Mouse (Mus musculus): ENCODE measurements around the gene Nid1.

The Nid1 gene

GRCm38 (mm10) chr13:13489861-13490260, 52.5 kb downstream of the Nid1 start:
- no peak for DNase-seq (ENCODE audit: low read depth, low spot score)

- no peak for DNase-seq (ENCODE audit: low read depth, low spot score)
Observed at GRCm38 (mm10) chr13:13492151-13492550, 54.8 kb downstream of the Nid1 start.

GRCm38 (mm10) chr13:13493517-13493916, 56.2 kb downstream of the Nid1 start:
- no peak for DNase-seq (ENCODE audit: low read depth, low spot score)

- no peak for DNase-seq (ENCODE audit: low read depth, low spot score)
Observed at GRCm38 (mm10) chr13:13498022-13498421, 60.7 kb downstream of the Nid1 start.

- DNase-seq (ENCODE audit: low read depth, low spot score) = no peak
Observed at GRCm38 (mm10) chr13:13502406-13502805, 65.1 kb downstream of the Nid1 start.

GRCm38 (mm10) chr13:13503695-13504386, 66.5 kb downstream of the Nid1 start:
- DNase-seq (ENCODE audit: low read depth, low spot score) = no peak

- DNase-seq (ENCODE audit: low read depth, low spot score) = no peak
Observed at GRCm38 (mm10) chr13:13505063-13505462, 67.7 kb downstream of the Nid1 start.

- DNase-seq (ENCODE audit: low read depth, low spot score) = no peak
Observed at GRCm38 (mm10) chr13:13506556-13506955, 69.2 kb downstream of the Nid1 start.

GRCm38 (mm10) chr13:13514861-13515260, 77.5 kb downstream of the Nid1 start:
- DNase-seq (ENCODE audit: low read depth, low spot score) = no peak

GRCm38 (mm10) chr13:13516376-13517225, 79.2 kb downstream of the Nid1 start:
- peak; percentile 22 for DNase-seq (ENCODE audit: low read depth, low spot score)

GRCm38 (mm10) chr13:13518114-13518513, 80.8 kb downstream of the Nid1 start:
- no peak for DNase-seq (ENCODE audit: low read depth, low spot score)

GRCm38 (mm10) chr13:13520436-13520835, 83.1 kb downstream of the Nid1 start:
- DNase-seq (ENCODE audit: low read depth, low spot score) = no peak

GRCm38 (mm10) chr13:13523625-13524584, 86.6 kb downstream of the Nid1 start:
- DNase-seq (ENCODE audit: low read depth, low spot score) = no peak

GRCm38 (mm10) chr13:13525205-13525604, 87.9 kb downstream of the Nid1 start:
- no peak for DNase-seq (ENCODE audit: low read depth, low spot score)

- no peak for DNase-seq (ENCODE audit: low read depth, low spot score)
Observed at GRCm38 (mm10) chr13:13525877-13526276, 88.5 kb downstream of the Nid1 start.

GRCm38 (mm10) chr13:13529115-13529542, 91.8 kb downstream of the Nid1 start:
- no peak for DNase-seq (ENCODE audit: low read depth, low spot score)

- DNase-seq (ENCODE audit: low read depth, low spot score) = no peak
Observed at GRCm38 (mm10) chr13:13530913-13531312, 93.6 kb downstream of the Nid1 start.

- no peak for DNase-seq (ENCODE audit: low read depth, low spot score)
Observed at GRCm38 (mm10) chr13:13531923-13532322, 94.6 kb downstream of the Nid1 start.

GRCm38 (mm10) chr13:13536555-13536954, 99.2 kb downstream of the Nid1 start:
- DNase-seq (ENCODE audit: low read depth, low spot score) = no peak

- no peak for DNase-seq (ENCODE audit: low read depth, low spot score)
Observed at GRCm38 (mm10) chr13:13537272-13538015, 100.1 kb downstream of the Nid1 start.
